Mouse (Mus musculus) left cerebral cortex, adult 6 months (tissue): ENCODE results near the gene Usmg5. TPM values are rescaled to one million over a fixed set of nuclear protein-coding genes. Genes with fewer than 3 reads are reported as not detected.

Experiments
- long read RNA-seq, 2 experiments: library from polyadenylated mRNA; unstranded; transcript quantifications; one replicate each; pipeline ENCODE4 v2.0.0; 2019 to 2020
- polyA plus RNA-seq: library from polyadenylated mRNA; unstranded; fragments of <200 nt; fragmentation: Nextera tagmentation; gene quantifications from 2 replicates; pipeline ENCODE4 v1.2.3, GENCODE M21; 2021

Usmg5 gene
- 4,613 and 4,675 TPM in 2 replicates for polyA plus RNA-seq
- long read RNA-seq, experiment 1, transcript Usmg5-202 (3 exons, 2,733 nt), result minor isoform, 8 of 280 reads
- long read RNA-seq, experiment 1, transcript Usmg5-201 (4 exons, 362 nt), result major isoform, 251 of 280 reads
- long read RNA-seq, experiment 1, partial matches to known transcripts, result 5 of 280 reads
- long read RNA-seq, experiment 1, other reads (novel, unspliced or antisense), result 15 of 280 reads
- long read RNA-seq, experiment 2, transcript Usmg5-201 (4 exons, 362 nt), result major isoform, 1,645 of 1,676 reads
- long read RNA-seq, experiment 2, partial matches to known transcripts, result 7 of 1,676 reads
- long read RNA-seq, experiment 2, other reads (novel, unspliced or antisense), result 24 of 1,676 reads

DNA sequence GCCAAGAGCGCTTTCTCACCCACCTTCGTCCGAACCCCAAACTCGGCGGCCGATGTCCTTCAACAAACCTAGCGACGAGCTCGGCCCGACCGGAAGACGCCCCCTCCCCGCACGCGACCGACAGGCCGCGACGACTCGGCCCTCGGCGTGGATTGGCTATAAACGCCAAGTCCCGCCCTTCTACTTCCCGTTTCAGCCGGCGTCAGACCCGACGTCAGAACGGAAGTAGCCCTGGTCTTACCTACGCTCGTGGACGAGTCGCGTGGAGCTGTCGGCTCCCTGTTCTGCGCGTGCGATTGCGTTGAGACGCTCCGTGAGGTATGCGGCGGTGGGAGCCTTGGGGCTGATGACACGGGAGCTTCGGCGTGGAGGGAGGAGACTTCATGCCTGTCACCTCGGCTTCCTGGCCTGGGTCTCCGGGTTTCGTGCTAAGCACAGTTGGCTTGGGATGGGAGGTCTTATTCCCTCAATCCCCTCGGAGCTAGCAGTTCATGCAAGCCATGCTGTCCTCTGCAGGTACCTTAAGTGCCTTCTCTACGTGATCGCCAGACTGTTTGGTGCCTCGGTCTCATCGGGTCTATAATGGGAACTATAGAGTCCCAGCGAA lies at the start of gene Usmg5, which contains the start of gene Pdcd11:
TSS of gene Usmg5 (minus strand) at position 98 of the 607 bp plus-strand sequence.
TSS of gene Pdcd11 (plus strand) at position 219 of the 607 bp plus-strand sequence.

DNA sequence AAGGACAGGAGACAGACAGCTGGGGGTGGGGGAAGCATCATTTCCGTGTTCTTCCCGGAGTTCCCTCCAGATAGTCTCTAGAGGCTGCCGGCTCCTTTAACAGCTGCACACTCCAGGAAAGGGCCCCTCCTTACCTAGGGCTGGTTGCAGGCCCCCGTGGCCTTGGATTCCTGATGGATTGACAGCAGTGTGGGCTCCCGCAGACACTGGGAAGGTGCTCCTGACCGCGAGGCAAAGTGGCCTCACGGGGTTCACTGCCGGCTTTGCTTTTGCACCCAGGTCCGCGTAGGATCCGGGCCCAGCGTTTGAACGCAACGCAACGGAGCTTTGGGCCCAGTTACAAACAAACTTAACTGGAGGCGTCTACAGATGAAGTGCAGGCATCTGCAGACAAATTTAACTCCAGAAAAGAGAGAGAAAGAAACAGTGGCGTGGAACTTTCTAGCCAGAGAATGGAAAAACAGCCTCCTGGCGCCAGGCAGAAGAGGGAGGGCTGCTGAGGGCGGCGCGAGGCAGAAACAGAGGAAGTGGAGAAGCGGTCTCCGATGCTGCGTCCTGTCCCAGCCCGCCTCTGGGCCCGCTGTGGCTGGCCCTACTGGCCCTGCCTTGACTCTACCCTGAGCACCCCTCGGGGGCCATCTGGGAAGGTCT lies 47.4 kb upstream of the Usmg5 start, which contains the start of gene Calhm2:
TSS of gene Calhm2 (minus strand) at position 524 of the 651 bp plus-strand sequence.

DNA sequence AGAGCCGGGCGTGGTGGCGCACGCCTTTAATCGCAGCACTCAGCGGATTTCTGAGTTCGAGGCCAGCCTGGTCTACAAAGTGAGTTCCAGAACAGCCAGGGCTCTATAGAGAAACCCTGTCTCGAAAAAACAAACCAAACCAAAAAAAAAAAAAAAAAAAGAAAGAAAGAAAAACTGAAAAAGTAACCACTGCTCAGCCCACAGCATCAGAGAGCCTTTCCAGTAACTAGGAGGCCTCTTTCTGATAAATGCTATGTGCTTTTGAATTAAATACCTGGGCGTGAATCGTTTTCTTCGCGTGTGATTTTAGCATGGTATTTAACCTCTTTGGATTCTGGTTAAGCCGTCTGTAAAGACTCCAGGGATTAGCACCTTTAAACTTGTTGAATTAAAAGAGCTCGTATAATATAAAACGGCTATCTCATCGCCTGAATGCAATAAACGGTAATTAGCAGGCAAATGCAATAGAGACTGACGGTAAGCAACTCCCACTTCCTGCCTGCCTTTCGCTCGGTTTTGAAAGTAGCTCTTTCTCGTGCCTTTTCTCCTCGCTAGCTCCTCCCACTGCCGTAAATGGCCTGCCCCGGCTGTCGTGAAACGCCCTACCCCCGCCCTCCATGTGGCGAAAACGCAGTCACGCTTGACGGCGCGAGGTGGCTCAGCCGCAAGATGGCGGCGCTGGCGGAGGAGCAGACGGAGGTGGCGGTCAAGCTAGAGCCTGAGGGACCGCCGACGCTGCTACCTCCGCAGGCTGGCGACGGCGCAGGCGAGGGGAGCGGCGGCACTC lies 23.2 kb downstream of the Usmg5 start, which contains the start of gene Taf5:
TSS of gene Taf5 (plus strand) at position 651 of the 787 bp plus-strand sequence.

DNA sequence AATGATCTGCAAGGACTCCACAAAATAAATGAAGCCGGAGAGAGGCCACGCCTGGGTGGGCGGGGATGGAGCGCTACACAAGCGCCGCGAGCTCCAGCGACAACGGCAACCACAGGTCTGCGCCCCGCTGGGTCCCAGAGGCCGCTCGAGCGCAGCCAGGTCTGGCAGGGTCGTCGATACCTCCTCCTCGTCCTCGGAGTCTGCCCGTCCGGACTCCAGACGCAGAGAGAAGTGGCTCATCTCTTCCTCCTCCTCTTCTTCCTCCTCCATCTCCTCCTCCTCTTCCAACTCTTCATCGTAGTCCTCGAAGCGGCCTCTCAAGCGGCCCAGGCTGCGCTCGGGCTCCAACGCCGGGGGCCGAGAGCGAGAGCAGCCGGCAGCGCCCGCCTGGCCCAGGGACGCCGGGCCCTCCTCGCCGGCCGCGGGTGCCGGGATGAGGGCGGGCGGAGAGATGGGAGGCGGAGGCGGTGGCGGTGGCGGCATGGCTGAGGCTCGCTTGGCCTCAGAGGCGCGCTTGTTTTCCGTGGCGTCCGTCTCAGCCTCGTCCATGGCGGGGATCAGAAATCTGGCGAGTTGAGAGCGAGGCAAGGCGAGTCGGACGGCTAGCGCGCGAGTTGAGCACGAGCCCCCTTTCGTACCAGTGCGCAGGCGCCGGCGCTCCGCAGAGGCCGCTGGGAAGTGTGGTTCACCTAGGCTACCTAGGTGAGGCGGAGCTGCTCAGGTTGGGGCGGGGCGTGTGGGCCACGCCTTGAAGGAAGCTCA lies 40.0 kb downstream of the Usmg5 start, which contains the start of gene Pcgf6:
TSS of gene Pcgf6 (minus strand) at position 636 of the 762 bp plus-strand sequence.

Other genes with a start within 250 kb of the Usmg5 start
- gene Ina, start 75.9 kb downstream of the Usmg5 start, polyA plus RNA-seq, result 56.1 and 102 TPM in 2 replicates
- 19.2 and 37.6 TPM in 2 replicates for gene Nt5c2, start 75.5 kb downstream of the Usmg5 start, polyA plus RNA-seq
- 3.5 and 4.4 TPM in 2 replicates for gene Pcgf6, start 39.7 kb downstream of the Usmg5 start, polyA plus RNA-seq
- 0.92 and 1.2 TPM in 2 replicates for gene Taf5, start 22.9 kb downstream of the Usmg5 start, polyA plus RNA-seq
- gene Pdcd11, start 121 bp upstream of the Usmg5 start, polyA plus RNA-seq, result 1.9 and 2.2 TPM in 2 replicates
- gene Calhm2, start 47.6 kb upstream of the Usmg5 start, polyA plus RNA-seq, result 2.9 and 3.9 TPM in 2 replicates
- not detected in 2 replicates for gene Calhm1, start 53.6 kb upstream of the Usmg5 start, polyA plus RNA-seq
- 0.10 TPM in 1 of 2 replicates, not detected in the other for gene Calhm3, start 67.1 kb upstream of the Usmg5 start, polyA plus RNA-seq
- gene Neurl1a, start 88.2 kb upstream of the Usmg5 start, polyA plus RNA-seq, result 27.9 and 30.7 TPM in 2 replicates